Mouse (Mus musculus) bone marrow macrophage, adult 2 months (primary cell): ENCODE data around the gene Shmt2. TPM values are rescaled to one million over a fixed set of nuclear protein-coding genes. Genes with fewer than 3 reads are reported as not detected.

Experiments
- H3K27ac ChIP-seq: 2 replicates; pipeline ENCODE4 v1.5.1; 2012; ENCODE audit warnings: low read depth, low read length; ENCODE audit not compliant: insufficient read depth
- H3K4me1 ChIP-seq: 2 replicates; pipeline ENCODE4 v1.6.1; 2012; ENCODE audit warnings: low read length; ENCODE audit not compliant: control insufficient read depth, insufficient read depth
- H3K4me3 ChIP-seq: 2 replicates; pipeline ENCODE4 v1.5.1; 2012; ENCODE audit warnings: mild to moderate bottlenecking, low read length, moderate library complexity; ENCODE audit not compliant: insufficient read depth
- CTCF ChIP-seq: IDR thresholded peaks from 2 replicates; pipeline ENCODE4 v1.5.1; 2012; ENCODE audit warnings: low read depth, mild to moderate bottlenecking, low read length, moderate library complexity
- POLR2A ChIP-seq: IDR thresholded peaks from 2 replicates; pipeline ENCODE4 v1.6.1; 2012; ENCODE audit warnings: mild to moderate bottlenecking, low read depth, low read length, borderline replicate concordance
- polyA plus RNA-seq: library from polyadenylated mRNA; stranded (reverse); fragments of >200 nt; gene quantifications from 2 replicates; pipeline ENCODE4 v1.2.4, GENCODE M21; 2012; ENCODE audit not compliant: missing spikeins, insufficient read depth, insufficient read length

The Shmt2 gene
- polyA plus RNA-seq, 1 experiment: 21.0 TPM

GRCm38 (mm10) chr10:127534929-127535384 lies 12.7 kb upstream of the Shmt2 start:
- Histone ChIP-seq H3K4me3 (no peak overlapping the region), H3K4me1 (no peaks in the 10 kb centered on the region)

GRCm38 (mm10) chr10:127534036-127534928 lies 12.0 kb upstream of the Shmt2 start, which contains the start of gene Nxph4:
Gene Nxph4 (minus strand): TSS chr10:127534559.
- Histone ChIP-seq H3K27ac (no peak within 1 kb of the TSS), H3K4me3 (peak within 1 kb of the TSS; percentile 30), H3K4me1 (no peaks in the 10 kb centered on the region)
- TF ChIP-seq CTCF: no peak
- TF ChIP-seq POLR2A: no peak

More at GRCm38 (mm10) chr10:127534929-127535384, 12.7 kb upstream of the Shmt2 start:
- H3K27ac ChIP-seq: no peak overlapping the region
- no peak for TF ChIP-seq POLR2A
- no peak for TF ChIP-seq CTCF

- Histone ChIP-seq H3K4me3 (no peak overlapping the region), H3K27ac (no peak overlapping the region), H3K4me1 (peaks cover under 1% of the 10 kb centered on the region; the same call in 1 of the 2 replicates)
- TF ChIP-seq POLR2A (no peak), CTCF (no peak)
Observed at GRCm38 (mm10) chr10:127531548-127531947, 9.3 kb upstream of the Shmt2 start.

GRCm38 (mm10) chr10:127530945-127531344 lies 8.7 kb upstream of the Shmt2 start:
- H3K27ac ChIP-seq: no peak overlapping the region
- TF ChIP-seq POLR2A: no peak
- no peak overlapping the region for H3K4me3 ChIP-seq
- peaks cover 2% of the 10 kb centered on the region; the same call in 1 of the 2 replicates for H3K4me1 ChIP-seq

- H3K27ac ChIP-seq: no peak overlapping the region
- no peak for TF ChIP-seq CTCF
- no peak for TF ChIP-seq POLR2A
- H3K4me3 ChIP-seq: no peak overlapping the region
- peaks cover 5% of the 10 kb centered on the region; the same call in 1 of the 2 replicates for H3K4me1 ChIP-seq
Observed at GRCm38 (mm10) chr10:127527481-127527880, 5.2 kb upstream of the Shmt2 start.

- peaks cover 5% of the 10 kb centered on the region; the same call in 1 of the 2 replicates for H3K4me1 ChIP-seq
Observed at GRCm38 (mm10) chr10:127526681-127527080, 4.4 kb upstream of the Shmt2 start.

GRCm38 (mm10) chr10:127526048-127526447 lies 3.8 kb upstream of the Shmt2 start:
- Histone ChIP-seq H3K4me3 (peak overlapping the region; percentile 54), H3K27ac (no peak overlapping the region), H3K4me1 (peaks cover 7% of the 10 kb centered on the region)
- no peak for TF ChIP-seq POLR2A
- no peak for TF ChIP-seq CTCF

More at GRCm38 (mm10) chr10:127526681-127527080, 4.4 kb upstream of the Shmt2 start:
- no peak overlapping the region for H3K27ac ChIP-seq
- H3K4me3 ChIP-seq: peak overlapping the region; percentile 54
- TF ChIP-seq CTCF (no peak; the same call in 1 of the 2 replicates), POLR2A (no peak)

GRCm38 (mm10) chr10:127524646-127525255 lies 2.5 kb upstream of the Shmt2 start:
- Histone ChIP-seq H3K4me1 (peaks cover 17% of the 10 kb centered on the region), H3K27ac (no peak overlapping the region), H3K4me3 (no peak overlapping the region)
- TF ChIP-seq POLR2A (no peak), CTCF (no peak)

GRCm38 (mm10) chr10:127521611-127522080 lies 598 bp downstream of the Shmt2 start:
- TF ChIP-seq CTCF: no peak
- no peak for TF ChIP-seq POLR2A
- peaks cover 17% of the 10 kb centered on the region for H3K4me1 ChIP-seq
- peak overlapping the region; percentile 86 for H3K4me3 ChIP-seq
- H3K27ac ChIP-seq: peak overlapping the region; percentile 18; the same call in 1 of the 2 replicates

- no peak overlapping the region for H3K27ac ChIP-seq
Observed at GRCm38 (mm10) chr10:127520714-127521357, 1.4 kb downstream of the Shmt2 start.

More at GRCm38 (mm10) chr10:127520714-127521357, 1.4 kb downstream of the Shmt2 start:
- no peak for TF ChIP-seq CTCF
- no peak for TF ChIP-seq POLR2A
- Histone ChIP-seq H3K4me1 (peaks cover 14% of the 10 kb centered on the region), H3K4me3 (peak overlapping the region; percentile 86)
